Mouse (Mus musculus) liver, postnatal 0 days (tissue): ENCODE data around the gene Cep152.

Experiments used
- CTCF ChIP-seq: sonication (generic); IDR thresholded peaks from 2 replicates; pipeline ENCODE4 v1.5.1; 2016; ENCODE audit warnings: antibody characterized with exemption, low read depth
- EP300 ChIP-seq: IDR thresholded peaks from 2 replicates; pipeline ENCODE4 v1.6.1; 2016; ENCODE audit warnings: antibody characterized with exemption, low read depth, mild to moderate bottlenecking

GRCm38 (mm10) chr2:125672568-125672956 lies 47.6 kb upstream of the Cep152 start:
- TF ChIP-seq EP300 (no peak), CTCF (no peak)
